9 mouse cellular contexts compared by ENCODE assay signal in the genomic region with DNA sequence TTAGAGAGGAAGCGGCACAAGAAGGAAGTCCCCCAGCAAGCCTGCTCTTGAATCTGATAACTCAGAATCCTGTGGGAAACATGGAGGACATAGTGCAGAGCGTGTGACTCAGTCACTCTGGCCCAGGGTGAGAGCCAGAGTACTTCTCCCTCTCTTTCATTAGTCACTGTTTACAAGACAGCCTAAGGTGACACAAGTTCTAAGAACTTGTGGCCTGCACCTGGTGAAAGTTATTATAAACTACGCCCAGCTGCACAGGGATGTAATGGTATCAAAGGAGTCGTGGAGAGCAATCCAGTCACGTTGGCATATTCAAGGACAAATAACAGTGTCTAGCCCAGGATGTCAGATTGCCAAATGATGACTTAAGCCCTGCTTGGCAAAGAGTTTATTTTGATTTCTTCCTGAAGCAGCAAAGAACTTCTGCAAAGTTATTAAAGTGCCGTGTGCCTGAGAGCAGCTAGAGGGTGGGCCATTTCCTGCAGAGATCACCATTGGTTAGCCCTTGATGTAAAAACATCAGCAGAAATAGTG. TPM values are rescaled to one million over a fixed set of nuclear protein-coding genes. Genes with fewer than 3 reads are reported as not detected.
DNase-seq lines count a peak whose midpoint lies in the region; ATAC-seq lines count a peak whose summit lies in the region.
"Had no signal": no experiment of that assay in that cellular context is flagged by ENCODE, and none has a peak within 500 bp of the region (broad histone marks: within the 10 kb centered on the region; RNA-seq: fewer than 3 reads in every experiment).

No protein-coding gene starts in this region.

- H3K27ac ChIP-seq in lung, embryonic 15.5 days: peak overlapping the region; percentile 59
- H3K27ac ChIP-seq: hindbrain, postnatal 0 days had no signal

- H3K4me1 ChIP-seq in lung, embryonic 15.5 days: peaks cover 16% of the 10 kb centered on the region

- no peaks in the 10 kb centered on the region for H3K36me3 ChIP-seq in lung, embryonic 15.5 days

- peak; percentile 35; the same call in 1 of the 2 replicates for ATAC-seq in lung, embryonic 15.5 days (ENCODE audit: borderline replicate concordance, extremely low read depth, low FRiP score, low TSS enrichment)
- no peak for ATAC-seq in erythroblast, adult 5-6 weeks (replicated peaks; ENCODE audit: low FRiP score, poor library complexity, severe bottlenecking)
- ATAC-seq: hindbrain, postnatal 0 days had no signal

- DNase-seq in adrenal gland, adult (ENCODE audit: inconsistent age in 2 of 2, low spot score in 1 of 2): peak; percentile 76 to 94
- DNase-seq in adrenal gland, postnatal 25 days: no peak
- DNase-seq in CD4-positive, CD25-positive, alpha-beta regulatory T cell, adult 2 months (ENCODE audit: low read depth, low spot score): peak; percentile 43
- DNase-seq in heart, adult 8-10 months (ENCODE audit: low spot score): peak; percentile 68
- DNase-seq in layer of hippocampus, adult 8-10 months (ENCODE audit: low spot score in 2 of 2): no peak
- no peak for DNase-seq in frontal cortex, adult 2 months (ENCODE audit: extremely low spot score in 1 of 2, low spot score in 1 of 2)

- H3K9ac ChIP-seq in lung, embryonic 15.5 days: no peak overlapping the region

- no peaks in the 10 kb centered on the region for H3K9me3 ChIP-seq in lung, embryonic 15.5 days

- H3K4me2 ChIP-seq in lung, embryonic 15.5 days: no peak overlapping the region

- WGBS in lung, embryonic 15.5 days: 15% methylated on average over 6 of the region's 6 CpGs

- H3K27me3 ChIP-seq in lung, embryonic 15.5 days: no peaks in the 10 kb centered on the region

- no peak overlapping the region for H3K4me3 ChIP-seq in lung, embryonic 15.5 days

RNA-seq across cellular contexts. Expression of gene Ifnar1, which starts 32.6 kb away (rescaled TPM):
- total RNA-seq in adrenal gland, postnatal 25 days (2021): 57.5 and 70.8 TPM in 2 replicates
- 10 to 100 TPM; 18.7 to 28.6 (median 22.0) TPM for total RNA-seq in heart, adult 8-10 months (2022)
- polyA plus RNA-seq in lung, embryonic 15.5 days (2015; fragmentation: Nextera tagmentation; extraction: Ambion mirVana): 61.5 and 68.0 TPM in 2 replicates
- total RNA-seq in layer of hippocampus, adult 8-10 months (2022): 10 to 100 TPM; 44.9 to 54.0 (median 48.4) TPM
- total RNA-seq in erythroblast, adult 5-6 weeks (2015; ENCODE audit: low replicate concordance): 81.7 and 93.6 TPM in 2 replicates
- total RNA-seq in erythroblast, adult 5-6 weeks (2017; ENCODE audit: low replicate concordance): 133 and 147 TPM in 2 replicates
- 34.4 and 37.8 TPM in 2 replicates for polyA plus RNA-seq in frontal cortex, adult 2 months (2012; rRNA removed)

RNA-seq across cellular contexts. Expression of gene Il10rb, which starts 46.5 kb away (rescaled TPM):
- total RNA-seq in adrenal gland, postnatal 25 days (2021): 281 and 313 TPM in 2 replicates
- total RNA-seq in heart, adult 8-10 months (2022): 100 to 1,000 TPM; 116 to 131 (median 129) TPM
- 45.0 and 49.5 TPM in 2 replicates for polyA plus RNA-seq in lung, embryonic 15.5 days (2015; fragmentation: Nextera tagmentation; extraction: Ambion mirVana)
- 10 to 100 TPM in 3 of 4 experiments, 1 to 10 TPM in 1; 9.6 to 18.3 (median 14.3) TPM for total RNA-seq in layer of hippocampus, adult 8-10 months (2022)
- total RNA-seq in erythroblast, adult 5-6 weeks (2015; ENCODE audit: low replicate concordance): 43.9 and 52.3 TPM in 2 replicates
- total RNA-seq in erythroblast, adult 5-6 weeks (2017; ENCODE audit: low replicate concordance): 39.4 and 48.8 TPM in 2 replicates
- polyA plus RNA-seq in frontal cortex, adult 2 months (2012; rRNA removed): 11.1 and 14.8 TPM in 2 replicates

Comparison
In these comparisons a context has a peak if more than half of its experiments do, and no peak if none do; other contexts are left out.
1. DNase-seq: peak in adrenal gland, adult (2 of 2), CD4-positive, CD25-positive, alpha-beta regulatory T cell, adult 2 months (single experiment) and heart, adult 8-10 months (single experiment); none in adrenal gland, postnatal 25 days (single experiment), layer of hippocampus, adult 8-10 months (0 of 2) and frontal cortex, adult 2 months (0 of 2).